Mouse (Mus musculus) MEL (cell line): ENCODE data around the gene Sec63.

Experiments
- CTCF ChIP-seq, 3 experiments: IDR thresholded peaks in 2 of 3; conservative IDR thresholded peaks in 1 of 3; 2 replicates each; pipeline ENCODE4 v1.5.1; 2011 to 2012; ENCODE audit warnings: low read length in 3 of 3, low read depth in 2 of 3, mild to moderate bottlenecking in 2 of 3, improper control_type of control experiment in 1 of 3, inconsistent platforms in 1 of 3, mixed read lengths in 1 of 3, moderate library complexity in 1 of 3; ENCODE audit not compliant: control insufficient read depth in 1 of 3, insufficient read depth in 1 of 3, poor library complexity in 1 of 3, severe bottlenecking in 1 of 3
- TCF12 ChIP-seq: IDR thresholded peaks from 2 replicates; pipeline ENCODE4 v1.6.1; 2014; ENCODE audit warnings: low read depth, mild to moderate bottlenecking, inconsistent platforms, low read length, improper control_type of control experiment, moderate library complexity
- ZKSCAN1 ChIP-seq: IDR thresholded peaks from 2 replicates; pipeline ENCODE4 v1.6.1; 2012; ENCODE audit warnings: low read depth, mild to moderate bottlenecking, inconsistent platforms, low read length, improper control_type of control experiment, moderate library complexity
- ZMIZ1 ChIP-seq: IDR thresholded peaks from 2 replicates; pipeline ENCODE4 v1.6.1; 2012; ENCODE audit warnings: low read depth, mild to moderate bottlenecking, inconsistent platforms, low read length, improper control_type of control experiment, moderate library complexity

- TF ChIP-seq ZMIZ1 (no peak), CTCF (IDR thresholded peaks at IDR 0.05 in 2 of 3, conservative IDR thresholded peaks at IDR 0.05 in 1 of 3; ENCODE audit: control insufficient read depth in 1 of 3, insufficient read depth in 1 of 3, low read depth in 2 of 3, low read length in 3 of 3, poor library complexity in 1 of 3, severe bottlenecking in 1 of 3) (no peak), TCF12 (no peak), ZKSCAN1 (no peak)
Observed at GRCm38 (mm10) chr10:42722116-42722515, 39.2 kb upstream of the Sec63 start.
